Mouse (Mus musculus) adrenal gland, postnatal 4 days (tissue): ENCODE results near the gene Gm28048. TPM values are rescaled to one million over a fixed set of nuclear protein-coding genes. Genes with fewer than 3 reads are reported as not detected.

Source experiments
- DNase-seq, 2 experiments: peaks; one replicate each; pipeline ENCODE4 v3.0.0; 2021 to 2022; ENCODE audit warnings: low spot score in 2 of 2, mixed read lengths in 2 of 2
- total RNA-seq, 2 experiments: library from RNA; stranded (reverse); gene quantifications; 2 replicates each; pipeline ENCODE4 v1.2.3; 2021

Gm28048 gene
- total RNA-seq, 2 experiments from 2014 or later: 45.7 to 50.1 TPM

DNA sequence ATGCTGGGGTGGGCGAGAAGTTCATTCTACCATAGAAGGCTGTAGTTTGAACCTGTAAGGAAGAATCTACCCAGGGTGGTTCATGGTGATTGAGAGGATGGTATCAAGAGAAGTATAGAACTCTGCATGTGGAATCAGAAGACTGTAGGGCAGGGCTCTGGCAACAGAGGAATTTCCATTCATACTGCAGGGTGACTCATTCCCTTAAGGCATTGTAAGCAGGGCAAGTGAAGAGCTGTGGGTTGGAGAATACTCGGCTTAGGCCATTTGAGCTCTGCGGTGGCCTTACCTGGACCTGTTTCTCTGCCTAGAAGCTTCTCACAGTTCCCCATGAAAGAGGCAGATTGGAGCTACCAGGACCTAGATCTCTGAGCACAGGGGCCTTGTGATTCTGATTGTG is 170.5 kb downstream of the Gm28048 start:
- DNase-seq: no peak

DNA sequence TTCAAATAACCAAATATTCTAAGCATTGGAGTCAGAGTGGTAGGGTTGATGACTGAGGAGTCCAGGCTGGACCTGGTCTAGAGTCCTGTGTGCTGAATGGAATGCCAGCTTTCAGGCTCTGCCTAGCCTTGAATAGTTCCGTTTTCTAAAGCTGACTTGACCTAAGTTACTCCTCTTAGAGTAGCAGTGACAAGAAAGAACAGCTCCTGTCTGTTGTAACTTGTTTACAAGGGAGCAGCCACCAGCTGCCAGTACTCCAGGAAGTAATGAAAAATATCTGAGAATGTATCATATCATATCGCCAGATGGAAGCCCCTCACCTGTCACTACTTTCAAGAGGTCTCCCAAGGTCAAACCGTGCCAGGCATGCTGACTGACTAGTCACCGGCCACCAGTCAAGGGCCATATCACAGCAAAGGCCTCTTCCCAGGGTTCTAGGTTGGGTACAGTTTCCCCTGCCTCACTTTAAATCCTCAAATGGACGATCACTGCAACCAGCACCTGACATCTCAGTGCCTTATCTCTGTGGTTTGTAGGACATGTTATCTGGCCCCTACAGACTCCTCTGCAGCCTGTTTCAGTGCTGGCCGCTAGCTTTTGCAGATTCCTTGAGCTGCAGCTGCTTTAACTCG is 172.3 kb downstream of the Gm28048 start:
- DNase-seq: no peak

DNA sequence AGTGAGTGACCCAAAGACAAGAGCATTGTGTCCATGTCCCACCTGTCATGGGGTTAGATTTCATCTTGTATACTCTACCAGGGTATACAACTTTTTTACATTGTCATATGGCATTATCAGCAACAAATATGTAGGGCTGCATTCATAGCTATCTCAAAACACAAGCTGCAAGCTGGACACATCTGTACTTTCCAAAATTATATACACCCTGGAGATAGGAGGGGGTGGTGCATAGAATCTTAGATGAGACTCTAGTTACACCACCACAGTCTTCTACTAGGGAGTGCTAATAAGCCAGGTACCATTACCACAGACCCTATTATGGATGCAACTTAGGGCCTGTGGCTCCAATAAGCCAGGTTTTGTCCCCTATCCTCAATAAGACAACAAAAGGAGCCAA is 173.8 kb downstream of the Gm28048 start:
- no peak for DNase-seq

DNA sequence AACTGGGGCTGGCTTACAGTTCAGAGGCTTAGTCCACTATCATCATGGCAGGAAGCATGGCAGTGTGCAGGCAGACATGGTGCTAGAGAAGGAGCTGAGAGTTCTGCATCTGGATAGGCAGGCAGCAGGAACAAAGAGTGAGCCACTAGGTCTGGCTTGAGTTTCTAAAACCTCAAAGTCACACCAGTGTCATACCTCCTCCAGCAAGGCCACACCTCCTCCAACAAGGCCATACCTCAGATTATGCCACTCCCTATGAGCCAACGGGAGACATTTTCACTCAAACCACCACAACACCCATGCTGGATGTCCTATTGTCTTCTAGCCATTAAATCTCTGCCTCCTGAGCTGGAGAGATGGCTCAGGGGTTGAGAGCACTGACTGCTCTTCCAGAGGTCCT is 176.7 kb downstream of the Gm28048 start:
- DNase-seq: no peak

DNA sequence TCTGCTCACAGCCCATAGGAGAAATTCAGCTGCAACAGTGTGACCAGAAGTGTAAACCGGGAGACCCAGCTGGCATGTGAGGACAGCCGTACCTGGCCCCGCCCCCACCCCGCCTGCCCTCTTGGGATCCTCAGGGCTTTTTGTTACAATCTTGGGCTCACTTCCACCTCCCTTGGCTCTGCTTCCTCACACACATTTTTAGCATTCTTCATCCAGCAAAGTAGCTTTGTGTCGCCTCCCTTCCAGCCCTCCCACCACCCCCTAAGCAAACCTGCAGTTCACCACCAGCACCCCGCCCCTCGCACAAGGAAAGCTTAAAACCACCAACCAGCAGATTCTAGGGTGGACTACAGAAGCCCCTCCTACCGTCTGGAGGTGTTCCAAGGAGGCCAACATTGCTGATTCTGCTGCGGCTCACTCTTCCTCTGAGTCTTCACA is 181.9 kb downstream of the Gm28048 start:
- DNase-seq: no peak

DNA sequence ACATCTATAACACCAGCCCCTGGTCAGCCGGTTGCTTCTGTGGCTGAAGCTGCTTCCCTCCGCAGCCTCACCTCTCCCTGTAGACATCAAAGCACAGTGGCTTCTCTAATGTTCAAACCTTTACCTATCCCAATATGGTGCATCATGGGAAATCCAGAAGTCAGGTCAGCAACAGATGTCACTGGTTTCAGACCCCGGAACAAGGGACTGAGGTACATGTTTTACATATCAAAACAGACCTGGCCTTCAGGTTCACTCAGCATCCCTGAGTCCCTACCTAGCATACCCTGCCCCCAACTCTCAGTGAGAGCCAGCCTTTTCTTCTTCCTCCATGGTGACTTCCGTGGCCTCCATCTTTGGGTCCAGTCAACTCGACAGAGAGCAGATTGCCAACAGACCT is 183.0 kb downstream of the Gm28048 start:
- no peak for DNase-seq

DNA sequence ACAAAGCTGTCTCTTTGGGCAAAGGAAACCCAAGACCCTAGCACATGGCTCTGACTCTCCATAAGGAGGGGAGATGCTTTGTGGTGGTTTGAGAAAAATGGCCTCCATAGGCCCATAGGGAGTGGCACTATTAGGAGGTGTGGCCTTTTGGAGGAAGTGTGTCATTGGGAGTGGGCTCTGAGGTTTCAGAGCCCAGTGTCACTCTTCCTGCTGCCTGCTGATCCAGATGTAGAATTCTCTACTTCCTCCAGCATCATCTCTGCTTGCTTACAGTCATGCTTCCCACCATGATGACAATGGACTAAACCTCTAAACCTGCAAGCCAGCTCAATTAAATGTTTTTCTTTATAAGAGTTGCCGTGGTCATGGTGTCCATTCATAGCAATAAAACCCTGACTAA is 187.2 kb downstream of the Gm28048 start:
- DNase-seq: no peak

DNA sequence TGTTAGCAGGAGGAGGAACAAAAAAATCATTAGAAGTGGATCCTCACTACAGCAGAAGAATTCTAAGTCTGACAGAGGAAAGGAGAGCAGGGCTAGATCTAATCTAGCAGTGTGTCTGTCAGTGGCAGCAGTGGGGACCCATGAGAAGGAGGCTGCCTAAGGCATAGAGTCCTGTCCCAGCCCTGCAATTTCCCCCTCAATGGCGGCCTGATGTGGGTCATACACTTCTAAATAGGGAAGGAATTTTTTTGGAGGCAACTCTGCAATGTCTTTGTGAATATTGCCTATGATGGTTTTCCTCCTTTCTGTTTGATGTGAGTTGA is 188.0 kb downstream of the Gm28048 start:
- no peak for DNase-seq

DNA sequence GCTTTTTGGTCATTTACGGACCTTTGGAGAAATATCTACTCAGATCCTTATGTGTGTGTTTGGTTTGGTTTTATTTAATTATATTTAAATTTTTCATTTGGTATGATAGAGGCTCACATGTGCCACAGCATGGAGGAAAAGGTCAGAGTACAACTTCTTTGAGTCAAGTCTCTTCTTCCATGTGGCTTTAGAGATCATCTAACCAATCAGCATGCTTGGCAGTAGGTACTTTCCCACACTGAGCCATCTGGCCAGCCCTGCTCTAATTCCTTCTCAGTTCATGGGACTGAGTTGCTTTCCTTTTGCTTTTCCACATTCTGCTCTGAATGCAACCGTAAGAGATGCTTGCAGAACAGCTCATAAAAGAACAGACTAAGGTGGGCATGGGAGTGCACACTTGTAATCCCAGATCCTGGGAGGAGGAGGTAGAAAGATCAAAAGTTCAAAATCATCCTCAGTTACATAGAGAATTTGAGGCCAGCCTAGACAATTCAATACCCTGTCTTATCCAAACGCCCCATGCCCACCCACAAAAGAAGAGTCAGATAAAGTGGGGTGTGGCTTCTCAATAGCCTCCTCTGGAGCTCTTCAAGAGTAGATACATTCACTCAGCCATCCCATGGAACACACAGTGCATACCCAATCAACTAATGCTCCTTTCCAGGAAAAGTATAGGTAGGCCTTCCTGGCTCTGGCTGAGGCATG is 188.6 kb downstream of the Gm28048 start:
- no peak for DNase-seq

DNA sequence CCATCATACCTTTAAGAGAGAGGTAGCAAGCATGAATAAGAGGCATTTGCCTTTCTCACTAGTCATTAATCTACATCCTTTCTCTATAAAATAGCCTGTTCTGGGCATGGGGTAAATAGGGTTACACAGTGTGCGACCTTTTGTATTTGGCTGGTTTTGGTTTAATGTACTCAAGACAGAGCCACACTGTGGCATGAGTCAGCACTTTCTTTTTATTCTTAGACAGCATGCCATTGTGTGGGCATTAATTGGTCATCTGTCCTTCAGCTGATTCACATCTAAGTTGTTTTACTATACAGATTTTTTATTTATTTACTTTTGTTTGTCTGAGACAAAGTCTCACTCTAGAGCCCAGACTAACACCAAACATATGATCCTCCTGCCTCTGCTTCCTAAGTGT is 189.7 kb downstream of the Gm28048 start:
- no peak for DNase-seq

DNA sequence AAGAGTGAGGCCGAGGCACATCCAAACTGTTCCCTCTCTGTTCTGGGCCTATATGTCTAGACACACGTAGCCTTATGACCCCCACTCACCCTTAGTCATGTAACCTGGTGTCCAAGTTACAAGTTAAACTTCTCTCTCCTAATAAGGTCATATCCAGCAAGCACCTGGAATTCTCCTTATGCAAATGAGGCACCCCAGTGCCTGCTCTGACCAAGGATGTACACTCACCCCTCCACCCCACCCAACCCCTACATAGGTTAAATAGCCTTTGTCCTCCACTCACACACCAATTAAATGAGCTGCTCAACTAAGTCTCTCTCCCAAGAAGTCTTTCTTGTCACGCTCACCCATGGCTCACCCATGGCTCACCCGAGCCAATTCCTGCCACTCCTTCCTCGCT is 190.2 kb downstream of the Gm28048 start:
- DNase-seq: no peak

DNA sequence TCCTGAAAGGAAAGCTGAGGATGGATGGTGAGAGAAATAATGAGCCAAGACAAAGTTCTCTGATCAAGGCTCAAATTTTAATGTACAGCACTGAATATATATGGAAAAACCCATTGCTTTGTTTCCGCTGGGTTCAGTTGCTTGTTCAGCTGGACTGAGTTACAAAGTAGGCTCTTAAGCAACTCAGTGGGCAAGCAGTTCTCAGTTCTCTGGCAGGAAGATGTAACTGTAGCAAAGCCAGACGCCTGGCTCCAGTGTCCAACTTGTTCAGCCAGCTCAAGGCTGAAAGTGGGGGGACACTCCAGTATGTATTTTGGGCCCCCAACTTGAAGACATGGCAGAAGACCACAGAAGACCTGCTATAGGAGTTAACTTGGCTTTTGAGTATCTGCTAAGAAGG is 194.1 kb downstream of the Gm28048 start:
- no peak for DNase-seq

Other genes starting within 250 kb of the Gm28048 start
- 10 to 100 TPM; 52.7 to 60.0 TPM for gene B3gnt2, start 121.1 kb downstream of the Gm28048 start, total RNA-seq
- gene Zrsr1, start 10.1 kb downstream of the Gm28048 start, total RNA-seq: 10 to 100 TPM; 20.6 to 21.9 TPM
- gene Commd1, start 292 bp upstream of the Gm28048 start, total RNA-seq: 100 to 1,000 TPM; 110 to 113 TPM
- 100 to 1,000 TPM; 193 to 196 TPM for gene Cct4, start 8.4 kb upstream of the Gm28048 start, total RNA-seq
- 10 to 100 TPM; 20.6 to 22.5 TPM for gene Fam161a, start 25.4 kb upstream of the Gm28048 start, total RNA-seq